Mouse (Mus musculus): Measurements from ENCODE around the gene Adgrb2.
A peak's percentile ranks its signal among the peaks of the same experiment; 100 is the strongest.

The Adgrb2 gene

GRCm38 (mm10) chr4:129989925-129990324 is 5.3 kb downstream of the Adgrb2 start:
- no peak for DNase-seq

GRCm38 (mm10) chr4:129992720-129993119 is 8.1 kb downstream of the Adgrb2 start:
- no peak for DNase-seq

- DNase-seq: no peak
These were observed 8.5 kb downstream of the Adgrb2 start for GRCm38 (mm10) chr4:129993213-129993612.

GRCm38 (mm10) chr4:129993944-129994695 is 9.4 kb downstream of the Adgrb2 start:
- DNase-seq: no peak

GRCm38 (mm10) chr4:129994728-129995127 is 10.1 kb downstream of the Adgrb2 start:
- no peak for DNase-seq

GRCm38 (mm10) chr4:129995255-129995654 is 10.6 kb downstream of the Adgrb2 start:
- DNase-seq: no peak

- no peak for DNase-seq
These were observed 11.3 kb downstream of the Adgrb2 start for GRCm38 (mm10) chr4:129996015-129996414.

GRCm38 (mm10) chr4:129998124-129998523 is 13.5 kb downstream of the Adgrb2 start:
- DNase-seq: no peak

GRCm38 (mm10) chr4:130001710-130002109 is 17.0 kb downstream of the Adgrb2 start:
- no peak for DNase-seq

GRCm38 (mm10) chr4:130002157-130002556 is 17.5 kb downstream of the Adgrb2 start:
- no peak for DNase-seq

GRCm38 (mm10) chr4:130005593-130005992 is 20.9 kb downstream of the Adgrb2 start:
- peak; percentile 30 for DNase-seq

GRCm38 (mm10) chr4:130006533-130006932 is 21.9 kb downstream of the Adgrb2 start:
- DNase-seq: peak; percentile 18

- DNase-seq: no peak
These were observed 24.4 kb downstream of the Adgrb2 start for GRCm38 (mm10) chr4:130009043-130009442.

- no peak for DNase-seq
These were observed 26.1 kb downstream of the Adgrb2 start for GRCm38 (mm10) chr4:130010723-130011122.

GRCm38 (mm10) chr4:130012234-130012633 is 27.6 kb downstream of the Adgrb2 start:
- no peak for DNase-seq

- no peak for DNase-seq
These were observed 28.4 kb downstream of the Adgrb2 start for GRCm38 (mm10) chr4:130013111-130013510.

GRCm38 (mm10) chr4:130016010-130016409 is 31.3 kb downstream of the Adgrb2 start:
- DNase-seq: no peak

- peak; percentile 43 for DNase-seq
These were observed 32.5 kb downstream of the Adgrb2 start for GRCm38 (mm10) chr4:130017036-130017674.

GRCm38 (mm10) chr4:130022952-130023351 is 38.3 kb downstream of the Adgrb2 start:
- DNase-seq: no peak

GRCm38 (mm10) chr4:130023511-130024231 is 39.0 kb downstream of the Adgrb2 start:
- no peak for DNase-seq

GRCm38 (mm10) chr4:130025544-130025943 is 40.9 kb downstream of the Adgrb2 start:
- DNase-seq: no peak

GRCm38 (mm10) chr4:130031146-130031545 is 46.5 kb downstream of the Adgrb2 start:
- DNase-seq: no peak

- DNase-seq: no peak
These were observed 48.8 kb downstream of the Adgrb2 start for GRCm38 (mm10) chr4:130033496-130033895.

GRCm38 (mm10) chr4:130036112-130036511 is 51.4 kb downstream of the Adgrb2 start:
- peak; percentile 47 for DNase-seq
